Mouse (Mus musculus): ENCODE data around the gene Sv2c.

- TF ChIP-seq CTCF (IDR thresholded peaks at IDR 0.05): no peak
- no peak for TF ChIP-seq EP300 (IDR thresholded peaks at IDR 0.05)
These were observed 19.7 kb downstream of the Sv2c start for GRCm38 (mm10) chr13:96112711-96113110.

Measured in lung, postnatal 0 days (tissue).